Mouse (Mus musculus) liver, embryonic 15.5 days (tissue): ENCODE data around the gene Camkk2. TPM values are rescaled to one million over a fixed set of nuclear protein-coding genes. Genes with fewer than 3 reads are reported as not detected.

Source experiments
- ATAC-seq: fragments of 200-750 bp; cut with Nextera tagmentation; 2 replicates; pipeline ENCODE4 v1.8.0; 2017; ENCODE audit warnings: moderate number of reproducible peaks, mild to moderate bottlenecking, moderate library complexity; ENCODE audit not compliant: insufficient read depth
- H3K27ac ChIP-seq: fragments of 300-500 bp; sonication (generic); replicated peaks from 2 replicates; pipeline ENCODE4 v1.5.1; 2015; ENCODE audit warnings: mild to moderate bottlenecking, inconsistent platforms
- H3K27me3 ChIP-seq: fragments of 300-500 bp; sonication (generic); 2 replicates; pipeline ENCODE4 v1.6.1; 2015; ENCODE audit warnings: mild to moderate bottlenecking, inconsistent platforms
- H3K36me3 ChIP-seq: fragments of 300-500 bp; sonication (generic); replicated peaks from 2 replicates; pipeline ENCODE4 v1.6.1; 2015; ENCODE audit warnings: moderate library complexity, mild to moderate bottlenecking, inconsistent platforms
- H3K4me1 ChIP-seq: fragments of 300-500 bp; sonication (generic); replicated peaks from 2 replicates; pipeline ENCODE4 v1.6.1; 2015; ENCODE audit warnings: inconsistent platforms
- H3K4me2 ChIP-seq: fragments of 300-500 bp; sonication (generic); 2 replicates; pipeline ENCODE4 v1.6.1; 2015; ENCODE audit warnings: moderate library complexity, mild to moderate bottlenecking, inconsistent platforms
- H3K4me3 ChIP-seq: fragments of 300-500 bp; sonication (generic); replicated peaks from 2 replicates; pipeline ENCODE4 v1.5.1; 2015; ENCODE audit warnings: mild to moderate bottlenecking, inconsistent platforms
- H3K9ac ChIP-seq: fragments of 300-500 bp; sonication (generic); 2 replicates; pipeline ENCODE4 v1.6.1; 2015; ENCODE audit warnings: moderate library complexity, mild to moderate bottlenecking, inconsistent platforms
- H3K9me3 ChIP-seq: fragments of 300-500 bp; sonication (generic); replicated peaks from 2 replicates; pipeline ENCODE4 v1.6.1; 2016; ENCODE audit warnings: inconsistent platforms
- WGBS: fragments of 180-500 bp; shearing (Covaris S2); methylation state at CpG from one replicate; pipeline ENCODE4 v1.1.7; 2015; ENCODE audit warnings: mixed read lengths; ENCODE audit not compliant: insufficient replicate concordance; 5-methylcytosine and 5-hydroxymethylcytosine counted together
- polyA plus RNA-seq: library from polyadenylated mRNA; unstranded; fragments of >200 nt; fragmentation: Nextera tagmentation; extraction: Ambion mirVana; gene quantifications from 2 replicates; pipeline ENCODE4 v1.2.1, GENCODE M21; 2015

Gene Camkk2
- polyA plus RNA-seq, 1 experiment from 2014 or later: 8.9 TPM

- H3K9me3 ChIP-seq: no peaks in the 10 kb centered on the region
- no peak overlapping the region for H3K9ac ChIP-seq
- H3K4me2 ChIP-seq: no peak overlapping the region
- no peak for ATAC-seq
- no peak overlapping the region for H3K4me3 ChIP-seq
- H3K27me3 ChIP-seq: no peaks in the 10 kb centered on the region
- H3K4me1 ChIP-seq: peaks cover 46% of the 10 kb centered on the region
- no peak overlapping the region for H3K27ac ChIP-seq
- H3K36me3 ChIP-seq: peaks cover 30% of the 10 kb centered on the region
- WGBS: 87% methylated on average over 11 of the region's 11 CpGs
Observed at GRCm38 (mm10) chr5:122767283-122767682, 11.9 kb downstream of the Camkk2 start.

GRCm38 (mm10) chr5:122764032-122764464 is 15.2 kb downstream of the Camkk2 start:
- Histone ChIP-seq H3K9ac (no peak overlapping the region), H3K9me3 (no peaks in the 10 kb centered on the region), H3K27me3 (no peaks in the 10 kb centered on the region), H3K4me2 (no peak overlapping the region), H3K36me3 (peaks cover 28% of the 10 kb centered on the region), H3K27ac (no peak overlapping the region), H3K4me1 (peaks cover 49% of the 10 kb centered on the region), H3K4me3 (no peak overlapping the region)
- ATAC-seq: no peak
- 68% methylated on average over 10 of the region's 10 CpGs for WGBS

GRCm38 (mm10) chr5:122763271-122764031 is 15.8 kb downstream of the Camkk2 start:
- WGBS: 76% methylated on average over 29 of the region's 29 CpGs
- Histone ChIP-seq H3K36me3 (peaks cover 31% of the 10 kb centered on the region), H3K27ac (0 out of 2 replicates have a peak overlapping the region, but pooled peaks have one; percentile 33), H3K4me3 (no peak overlapping the region), H3K27me3 (no peaks in the 10 kb centered on the region), H3K9ac (no peak overlapping the region), H3K4me2 (no peak overlapping the region), H3K4me1 (peaks cover 47% of the 10 kb centered on the region), H3K9me3 (no peaks in the 10 kb centered on the region)
- no peak for ATAC-seq

- Histone ChIP-seq H3K27ac (no peak overlapping the region), H3K27me3 (no peaks in the 10 kb centered on the region), H3K4me1 (peaks cover 29% of the 10 kb centered on the region), H3K4me3 (no peak overlapping the region), H3K9me3 (no peaks in the 10 kb centered on the region), H3K9ac (no peak overlapping the region), H3K4me2 (no peak overlapping the region), H3K36me3 (peaks cover 30% of the 10 kb centered on the region)
- 89% methylated on average over 7 of the region's 7 CpGs for WGBS
- ATAC-seq: no peak
Observed at GRCm38 (mm10) chr5:122756680-122757079, 22.5 kb downstream of the Camkk2 start.

GRCm38 (mm10) chr5:122756144-122756543 is 23.1 kb downstream of the Camkk2 start:
- 87% methylated on average over 6 of the region's 6 CpGs for WGBS
- ATAC-seq: no peak
- peaks cover 30% of the 10 kb centered on the region for H3K36me3 ChIP-seq

GRCm38 (mm10) chr5:122755620-122756019 is 23.6 kb downstream of the Camkk2 start:
- Histone ChIP-seq H3K27ac (no peak overlapping the region), H3K27me3 (no peaks in the 10 kb centered on the region), H3K9ac (no peak overlapping the region), H3K4me3 (no peak overlapping the region), H3K4me2 (no peak overlapping the region), H3K4me1 (peaks cover 18% of the 10 kb centered on the region), H3K36me3 (peaks cover 30% of the 10 kb centered on the region), H3K9me3 (no peaks in the 10 kb centered on the region)
- WGBS: 84% methylated on average over 4 of the region's 4 CpGs
- ATAC-seq: no peak

More at GRCm38 (mm10) chr5:122756144-122756543, 23.1 kb downstream of the Camkk2 start:
- no peaks in the 10 kb centered on the region for H3K27me3 ChIP-seq
- H3K9me3 ChIP-seq: no peaks in the 10 kb centered on the region
- no peak overlapping the region for H3K27ac ChIP-seq
- H3K9ac ChIP-seq: no peak overlapping the region
- no peak overlapping the region for H3K4me3 ChIP-seq
- no peak overlapping the region for H3K4me2 ChIP-seq
- H3K4me1 ChIP-seq: peaks cover 23% of the 10 kb centered on the region

- 73% methylated on average over 16 of the region's 16 CpGs for WGBS
- Histone ChIP-seq H3K9ac (no peak overlapping the region), H3K36me3 (peaks cover 38% of the 10 kb centered on the region), H3K27me3 (no peaks in the 10 kb centered on the region), H3K4me3 (no peak overlapping the region), H3K4me2 (no peak overlapping the region), H3K4me1 (peaks cover 6% of the 10 kb centered on the region), H3K27ac (no peak overlapping the region), H3K9me3 (no peaks in the 10 kb centered on the region)
- ATAC-seq: no peak
Observed at GRCm38 (mm10) chr5:122754477-122754876, 24.7 kb downstream of the Camkk2 start.

- Histone ChIP-seq H3K4me3 (no peak overlapping the region), H3K4me1 (no peaks in the 10 kb centered on the region), H3K27ac (no peak overlapping the region), H3K27me3 (no peaks in the 10 kb centered on the region), H3K9me3 (no peaks in the 10 kb centered on the region), H3K36me3 (peaks cover 59% of the 10 kb centered on the region), H3K9ac (no peak overlapping the region), H3K4me2 (no peak overlapping the region)
- WGBS: 78% methylated on average over 7 of the region's 7 CpGs
- no peak for ATAC-seq
Observed at GRCm38 (mm10) chr5:122747950-122748349, 31.3 kb downstream of the Camkk2 start.

GRCm38 (mm10) chr5:122743880-122744422 is 35.3 kb downstream of the Camkk2 start:
- H3K4me3 ChIP-seq: no peak overlapping the region

GRCm38 (mm10) chr5:122736761-122737160 is 42.4 kb downstream of the Camkk2 start:
- ATAC-seq: no peak
- 84% methylated on average over 15 of the region's 15 CpGs for WGBS

More at GRCm38 (mm10) chr5:122743880-122744422, 35.3 kb downstream of the Camkk2 start:
- H3K9me3 ChIP-seq: no peaks in the 10 kb centered on the region
- H3K27me3 ChIP-seq: no peaks in the 10 kb centered on the region
- H3K4me2 ChIP-seq: no peak overlapping the region
- ATAC-seq: no peak
- H3K9ac ChIP-seq: no peak overlapping the region
- H3K36me3 ChIP-seq: peaks cover 65% of the 10 kb centered on the region
- 77% methylated on average over 13 of the region's 13 CpGs for WGBS
- no peak overlapping the region for H3K27ac ChIP-seq
- no peaks in the 10 kb centered on the region; the same call in 1 of the 2 replicates for H3K4me1 ChIP-seq

GRCm38 (mm10) chr5:122735853-122736252 is 43.4 kb downstream of the Camkk2 start:
- Histone ChIP-seq H3K9ac (no peak overlapping the region), H3K4me3 (no peak overlapping the region), H3K27me3 (no peaks in the 10 kb centered on the region), H3K4me1 (peaks cover 37% of the 10 kb centered on the region), H3K9me3 (no peaks in the 10 kb centered on the region), H3K4me2 (no peak overlapping the region), H3K36me3 (peaks cover 8% of the 10 kb centered on the region), H3K27ac (no peak overlapping the region)
- no peak for ATAC-seq
- WGBS: 78% methylated on average over 7 of the region's 7 CpGs

More at GRCm38 (mm10) chr5:122736761-122737160, 42.4 kb downstream of the Camkk2 start:
- Histone ChIP-seq H3K36me3 (peaks cover 16% of the 10 kb centered on the region), H3K27me3 (no peaks in the 10 kb centered on the region), H3K4me2 (no peak overlapping the region), H3K9me3 (no peaks in the 10 kb centered on the region), H3K4me1 (peaks cover 28% of the 10 kb centered on the region), H3K27ac (no peak overlapping the region), H3K4me3 (no peak overlapping the region), H3K9ac (no peak overlapping the region)
